Mouse (Mus musculus) erythroblast, embryonic 14.5 days (primary cell): Measurements from ENCODE around the gene Rhd. TPM values are rescaled to one million over a fixed set of nuclear protein-coding genes. Genes with fewer than 3 reads are reported as not detected.

Source experiments
- H3K27me3 ChIP-seq: 2 replicates; pipeline ENCODE4 v1.6.1; 2012; ENCODE audit warnings: inconsistent platforms; ENCODE audit not compliant: control insufficient read depth
- H3K36me3 ChIP-seq: 2 replicates; pipeline ENCODE4 v1.6.1; 2012; ENCODE audit warnings: mild to moderate bottlenecking, inconsistent platforms; ENCODE audit not compliant: control insufficient read depth
- H3K4me1 ChIP-seq: 2 replicates; pipeline ENCODE4 v1.6.1; 2012; ENCODE audit warnings: inconsistent platforms; ENCODE audit not compliant: control insufficient read depth
- H3K4me3 ChIP-seq: replicated peaks from 2 replicates; pipeline ENCODE3; 2012; ENCODE audit warnings: moderate library complexity, mild to moderate bottlenecking, inconsistent platforms
- H3K9me3 ChIP-seq: 2 replicates; pipeline ENCODE4 v1.6.1; 2012; ENCODE audit warnings: low read length, inconsistent platforms, mixed read lengths; ENCODE audit not compliant: control insufficient read depth
- GATA1 ChIP-seq: IDR thresholded peaks from 2 replicates; pipeline ENCODE4 v1.6.1; 2012; ENCODE audit warnings: low read length, inconsistent platforms, mixed read lengths
- TAL1 ChIP-seq: IDR thresholded peaks from 3 replicates; pipeline ENCODE4 v1.6.1; 2012; ENCODE audit warnings: low read length, inconsistent platforms, mixed read lengths
- polyA plus RNA-seq: library from polyadenylated mRNA; stranded (reverse); fragments of >175 nt; gene quantifications from 2 replicates; pipeline ENCODE4 v1.2.3, GENCODE M21; 2012

Rhd gene
- polyA plus RNA-seq, 1 experiment, result 54.9 TPM

DNA sequence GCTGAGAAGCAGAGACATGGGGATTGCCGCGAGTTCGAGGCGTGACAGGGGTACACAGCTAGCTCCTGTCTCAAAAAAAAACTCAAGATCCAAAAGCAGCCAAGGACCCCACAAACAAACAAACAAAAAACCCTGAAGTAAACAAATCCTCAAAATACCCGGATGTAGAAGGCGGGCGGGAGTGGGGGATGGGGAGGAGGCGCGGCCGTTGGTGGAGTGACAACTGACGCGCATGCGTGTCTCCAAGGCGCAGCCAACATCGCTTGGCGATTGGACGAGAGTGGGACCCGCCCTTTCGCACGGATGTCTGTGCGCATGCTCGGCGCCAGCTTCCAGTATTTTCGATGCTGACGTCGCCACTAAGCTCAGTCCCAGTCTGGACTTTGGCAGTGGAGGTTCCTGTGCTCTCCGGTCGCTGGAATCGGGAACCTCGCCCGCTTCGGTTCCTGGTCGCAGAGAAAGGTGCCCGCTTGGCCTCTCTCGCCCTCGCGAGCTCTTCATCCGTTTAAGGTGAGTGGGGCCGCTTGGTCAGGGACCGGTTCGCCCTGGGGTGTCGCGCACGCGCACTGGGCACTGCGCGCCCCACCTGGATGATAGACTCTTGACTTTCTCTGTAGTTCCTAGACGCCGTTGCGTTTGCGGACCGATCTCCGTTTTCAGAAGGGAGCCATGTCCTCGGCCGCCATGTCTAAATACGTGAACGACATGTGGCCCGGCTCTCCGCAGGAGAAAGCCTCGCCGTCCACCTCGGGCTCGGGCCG is 59.1 kb downstream of the Rhd start, which contains the start of gene Rsrp1:
TSS of gene Rsrp1 (plus strand) at position 335 of the 761 bp plus-strand sequence.
- Histone ChIP-seq H3K9me3 (no peaks in the 10 kb centered on the region), H3K36me3 (peaks cover 48% of the 10 kb centered on the region), H3K4me1 (peaks cover 73% of the 10 kb centered on the region), H3K4me3 (peak within 1 kb of the TSS; percentile 79), H3K27me3 (no peaks in the 10 kb centered on the region)
- TF ChIP-seq GATA1 (no peak), TAL1 (no peak)

DNA sequence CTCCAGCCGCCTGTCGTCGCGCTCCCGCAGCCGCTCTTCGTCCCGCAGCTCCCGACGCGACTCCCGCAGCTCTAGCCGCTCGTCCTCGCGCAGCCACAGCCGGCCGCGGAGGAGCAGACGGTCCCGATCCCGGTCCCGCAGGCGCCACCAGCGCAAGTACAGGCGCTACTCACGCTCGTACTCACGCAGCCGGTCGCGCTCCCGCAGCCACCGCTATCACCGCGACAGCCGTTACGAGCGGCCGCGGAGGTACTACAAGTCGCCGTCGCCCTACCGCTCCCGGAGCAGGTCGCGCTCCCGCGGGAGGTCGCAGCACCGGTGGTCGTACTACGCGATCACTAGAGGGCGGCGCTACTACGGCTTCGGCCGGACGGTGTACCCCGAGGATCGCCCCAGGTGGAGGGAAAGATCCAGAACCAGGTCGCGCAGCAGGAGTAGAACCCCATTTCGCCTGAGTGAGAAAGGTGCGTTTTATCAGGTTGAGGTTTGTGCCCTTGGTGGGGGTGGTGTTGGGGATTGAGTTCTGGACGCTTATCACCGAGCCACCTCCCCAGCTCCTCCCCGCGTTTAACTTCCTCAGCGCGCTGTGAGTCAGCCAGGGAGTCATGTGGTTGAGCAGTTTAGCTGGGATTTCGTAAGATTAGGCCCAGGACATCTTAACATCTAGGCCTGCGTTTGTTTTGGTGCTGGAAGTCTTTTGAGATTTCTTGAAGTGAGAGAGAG is 59.8 kb downstream of the Rhd start:
- TF ChIP-seq TAL1, result no peak
- 0 out of 2 replicates have a peak, but pooled peaks have one; percentile 46 for TF ChIP-seq GATA1
- H3K36me3 ChIP-seq, result peaks cover 55% of the 10 kb centered on the region
- peaks cover 73% of the 10 kb centered on the region for H3K4me1 ChIP-seq
- H3K4me3 ChIP-seq, result peak overlapping the region; percentile 79
- H3K27me3 ChIP-seq, result no peaks in the 10 kb centered on the region
- H3K9me3 ChIP-seq, result no peaks in the 10 kb centered on the region

DNA sequence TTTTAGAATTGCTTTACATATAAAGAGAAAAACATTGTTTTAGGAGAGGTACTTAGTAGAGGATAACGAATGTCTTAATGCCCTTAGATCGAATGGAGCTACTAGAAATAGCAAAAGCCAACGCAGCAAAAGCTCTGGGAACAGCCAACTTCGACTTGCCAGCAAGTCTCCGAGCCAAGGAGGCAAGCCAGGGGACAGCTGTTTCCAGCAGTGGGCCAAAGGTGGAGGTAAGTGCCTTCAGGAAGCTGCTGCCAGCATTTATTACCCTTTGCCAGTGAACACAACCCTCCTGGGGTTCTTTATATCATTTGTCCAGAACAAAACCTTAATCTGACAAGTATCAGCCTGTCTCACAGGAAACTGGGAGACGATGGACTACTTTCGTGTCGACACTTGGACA is 60.9 kb downstream of the Rhd start:
- Histone ChIP-seq H3K36me3 (peaks cover 66% of the 10 kb centered on the region), H3K4me1 (peaks cover 73% of the 10 kb centered on the region), H3K4me3 (peak overlapping the region; percentile 79), H3K9me3 (no peaks in the 10 kb centered on the region), H3K27me3 (no peaks in the 10 kb centered on the region)
- TF ChIP-seq GATA1 (no peak), TAL1 (no peak)

DNA sequence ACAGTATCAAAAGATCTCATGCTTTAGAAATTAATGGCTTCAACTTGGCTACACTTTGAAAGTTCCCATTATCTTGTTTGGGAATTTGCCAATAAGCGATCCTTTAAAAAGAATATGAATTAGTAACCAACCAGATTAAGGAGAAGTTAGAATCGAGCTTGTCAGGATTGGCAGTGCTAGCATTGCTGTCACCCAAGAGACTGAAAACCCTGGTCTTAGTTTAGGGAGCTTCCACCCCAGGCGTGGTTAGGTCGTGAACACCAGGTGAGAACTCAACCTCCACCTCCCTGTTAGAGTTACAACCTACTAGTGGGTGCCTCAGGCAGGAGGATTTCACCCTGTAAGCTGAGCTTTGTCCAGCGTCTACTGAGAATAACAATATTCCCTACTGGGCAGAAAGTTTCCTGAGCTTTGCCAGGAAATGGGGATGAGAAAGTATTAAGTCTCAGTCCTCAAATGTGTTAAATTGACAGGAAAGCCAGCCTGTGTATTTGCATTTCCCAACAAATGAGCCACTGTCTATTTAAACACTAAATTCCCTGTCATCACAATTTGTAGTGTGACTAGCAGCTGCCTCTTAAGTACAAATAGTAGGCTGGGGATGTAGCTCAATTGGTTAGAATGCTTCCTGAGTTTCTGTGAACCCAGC is 63.6 kb downstream of the Rhd start:
- TF ChIP-seq TAL1 (no peak), GATA1 (no peak)
- H3K4me1 ChIP-seq, result peaks cover 71% of the 10 kb centered on the region
- peak overlapping the region; percentile 4 for H3K4me3 ChIP-seq
- H3K36me3 ChIP-seq, result peaks cover 80% of the 10 kb centered on the region
- no peaks in the 10 kb centered on the region for H3K9me3 ChIP-seq
- H3K27me3 ChIP-seq, result no peaks in the 10 kb centered on the region

DNA sequence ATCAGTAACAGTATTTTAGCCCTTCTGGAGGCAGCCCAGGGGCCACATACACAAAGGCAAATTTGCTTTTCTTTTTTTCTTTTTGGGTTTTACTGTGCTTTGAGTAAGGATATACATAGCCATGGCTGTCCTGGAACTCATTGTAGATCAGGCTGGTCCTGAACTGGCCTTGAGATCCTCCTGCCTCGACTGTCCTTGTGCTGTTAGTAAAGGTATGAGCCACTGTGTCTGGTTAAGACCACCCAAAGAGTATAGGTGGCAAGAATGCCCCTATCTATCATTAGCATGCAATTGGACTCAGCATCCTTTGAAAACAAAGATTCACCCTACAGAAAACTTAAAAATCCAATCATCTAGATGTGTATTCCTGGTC is 64.1 kb downstream of the Rhd start:
- Histone ChIP-seq H3K36me3 (peaks cover 85% of the 10 kb centered on the region), H3K27me3 (no peaks in the 10 kb centered on the region), H3K4me1 (peaks cover 72% of the 10 kb centered on the region), H3K4me3 (peak overlapping the region; percentile 8), H3K9me3 (no peaks in the 10 kb centered on the region)
- no peak for TF ChIP-seq TAL1

DNA sequence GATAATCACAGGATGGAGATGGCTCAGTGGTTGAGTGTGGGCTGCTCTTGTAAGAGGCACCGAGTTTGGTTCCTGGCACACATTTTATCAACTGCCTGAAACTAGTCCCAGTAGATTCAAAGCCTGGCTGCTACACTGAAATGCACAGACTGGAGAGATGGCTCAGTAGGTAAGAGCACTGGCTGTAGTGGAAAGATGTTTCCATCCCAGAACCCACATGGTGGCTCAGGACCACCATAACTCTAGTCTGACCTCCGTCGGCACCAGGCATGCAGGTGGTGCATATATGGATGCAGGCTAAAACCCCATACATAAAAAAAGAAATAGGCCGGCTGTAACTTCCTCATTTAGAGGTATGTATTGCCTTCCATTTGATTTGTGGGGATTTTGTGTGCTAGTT is 65.2 kb downstream of the Rhd start:
- Histone ChIP-seq H3K4me1 (peaks cover 72% of the 10 kb centered on the region), H3K36me3 (peaks cover 87% of the 10 kb centered on the region), H3K9me3 (no peaks in the 10 kb centered on the region), H3K27me3 (no peaks in the 10 kb centered on the region), H3K4me3 (peak overlapping the region; percentile 70)
- TF ChIP-seq TAL1 (no peak), GATA1 (no peak)

DNA sequence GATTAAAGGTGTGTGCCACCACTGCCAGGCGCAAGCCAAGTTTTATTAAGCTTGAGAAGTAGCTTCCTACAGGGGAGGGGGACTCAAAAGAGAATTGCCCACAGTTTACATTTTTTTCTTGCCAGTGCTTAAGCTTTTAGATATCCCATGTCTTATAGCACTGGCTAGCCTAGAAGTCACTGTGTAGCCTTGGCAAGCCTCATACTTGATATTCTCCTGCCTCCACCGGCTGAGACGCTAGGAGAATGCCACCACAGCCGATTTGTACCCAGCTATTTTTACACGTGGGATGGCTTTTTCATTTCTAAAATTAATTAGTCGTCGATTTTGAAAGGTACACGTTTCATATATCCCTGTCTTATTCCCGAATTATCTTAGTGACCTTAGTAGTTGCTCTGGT is 65.9 kb downstream of the Rhd start:
- Histone ChIP-seq H3K27me3 (no peaks in the 10 kb centered on the region), H3K4me1 (peaks cover 67% of the 10 kb centered on the region), H3K4me3 (peak overlapping the region; percentile 70), H3K36me3 (peaks cover 87% of the 10 kb centered on the region), H3K9me3 (no peaks in the 10 kb centered on the region)
- TF ChIP-seq GATA1 (no peak), TAL1 (no peak)

DNA sequence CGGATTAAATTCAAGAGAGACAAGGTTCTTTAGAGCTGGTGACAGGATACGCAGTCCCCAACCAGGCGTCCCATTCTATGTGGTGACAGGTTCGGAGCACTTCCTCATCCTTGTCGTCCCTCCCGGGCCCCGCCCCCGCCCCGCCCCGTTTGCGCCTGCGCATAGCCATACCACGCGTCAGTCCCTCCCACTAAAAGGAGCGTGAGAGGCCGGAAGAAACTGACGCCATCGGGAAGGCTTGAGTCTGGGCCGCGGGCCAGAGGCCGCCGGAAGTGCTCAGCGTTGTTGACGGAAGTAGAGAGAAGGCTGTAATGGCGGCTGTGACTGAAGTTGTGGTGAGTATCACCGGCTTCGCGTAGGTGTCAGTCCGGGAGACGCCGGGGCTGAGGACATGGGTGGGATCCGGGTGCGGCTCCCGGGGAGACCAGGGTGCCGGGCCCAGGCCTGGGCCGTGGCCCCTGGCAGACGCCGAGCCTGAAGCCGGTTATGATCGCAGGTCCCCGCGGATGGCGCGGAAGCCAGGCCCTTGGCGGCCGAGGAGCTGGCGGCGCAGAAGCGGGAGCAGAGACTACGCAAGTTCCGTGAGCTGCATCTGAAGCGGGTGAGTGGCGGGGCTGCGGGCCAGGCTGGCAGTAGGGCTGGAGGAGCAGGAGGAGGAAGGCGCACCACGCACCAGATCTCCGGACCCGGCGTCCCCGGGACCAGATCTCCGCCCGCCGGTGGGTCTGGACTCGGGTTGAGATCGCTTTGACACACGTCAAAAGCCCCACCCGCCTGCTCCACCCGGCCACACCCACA is 66.5 kb downstream of the Rhd start, which contains the start of gene Syf2:
TSS of gene Syf2 (plus strand) at position 215 of the 798 bp plus-strand sequence.
- no peak for TF ChIP-seq GATA1
- no peak for TF ChIP-seq TAL1
- H3K36me3 ChIP-seq, result peaks cover 87% of the 10 kb centered on the region
- H3K4me1 ChIP-seq, result peaks cover 60% of the 10 kb centered on the region
- H3K4me3 ChIP-seq, result peak within 1 kb of the TSS; percentile 70
- H3K9me3 ChIP-seq, result no peaks in the 10 kb centered on the region
- no peaks in the 10 kb centered on the region for H3K27me3 ChIP-seq
